Mouse (Mus musculus) intestine, embryonic 15.5 days (tissue): ENCODE measurements at regions not wholly inside any gene's neighbourhood (a gene's known extent, or its start where the extent isn't known, plus 50 kb on each side); places are given as distances from the start of the nearest gene placed in this dataset.
A peak's percentile ranks its signal among the peaks of the same experiment; 100 is the strongest.
"Not testable (repeated sequence)": the region's sequence is repeated elsewhere in the genome, so short reads cannot be mapped to it uniquely, and the experiment has no call there.

ENCODE experiments used
- ATAC-seq: fragments of 200-750 bp; cut with Nextera tagmentation; 2 replicates; pipeline ENCODE4 v1.8.0; 2017; ENCODE audit warnings: moderate TSS enrichment, moderate library complexity
- H3K27ac ChIP-seq: fragments of 300-500 bp; sonication (generic); 2 replicates; pipeline ENCODE4 v1.5.1; 2015; ENCODE audit warnings: mild to moderate bottlenecking, inconsistent platforms
- H3K27me3 ChIP-seq: fragments of 300-500 bp; sonication (generic); replicated peaks from 2 replicates; pipeline ENCODE4 v1.6.1; 2015; ENCODE audit warnings: inconsistent platforms
- H3K36me3 ChIP-seq: fragments of 300-500 bp; sonication (generic); 2 replicates; pipeline ENCODE4 v1.6.1; 2015; ENCODE audit warnings: inconsistent platforms
- H3K4me1 ChIP-seq: fragments of 300-500 bp; sonication (generic); replicated peaks from 2 replicates; pipeline ENCODE4 v1.6.1; 2015; ENCODE audit warnings: inconsistent platforms
- H3K4me2 ChIP-seq: fragments of 300-500 bp; sonication (generic); replicated peaks from 2 replicates; pipeline ENCODE4 v1.6.1; 2015; ENCODE audit warnings: mild to moderate bottlenecking, inconsistent platforms
- H3K4me3 ChIP-seq: fragments of 300-500 bp; sonication (generic); replicated peaks from 2 replicates; pipeline ENCODE4 v1.5.1; 2015; ENCODE audit warnings: inconsistent platforms
- H3K9ac ChIP-seq: fragments of 300-500 bp; sonication (generic); 2 replicates; pipeline ENCODE4 v1.6.1; 2015; ENCODE audit warnings: inconsistent platforms
- H3K9me3 ChIP-seq: fragments of 300-500 bp; sonication (generic); 2 replicates; pipeline ENCODE4 v1.6.1; 2016; ENCODE audit warnings: inconsistent platforms
- WGBS: fragments of 180-500 bp; shearing (Covaris S2); methylation state at CpG from one replicate; pipeline ENCODE4 v1.1.7; 2015; 5-methylcytosine and 5-hydroxymethylcytosine counted together

DNA sequence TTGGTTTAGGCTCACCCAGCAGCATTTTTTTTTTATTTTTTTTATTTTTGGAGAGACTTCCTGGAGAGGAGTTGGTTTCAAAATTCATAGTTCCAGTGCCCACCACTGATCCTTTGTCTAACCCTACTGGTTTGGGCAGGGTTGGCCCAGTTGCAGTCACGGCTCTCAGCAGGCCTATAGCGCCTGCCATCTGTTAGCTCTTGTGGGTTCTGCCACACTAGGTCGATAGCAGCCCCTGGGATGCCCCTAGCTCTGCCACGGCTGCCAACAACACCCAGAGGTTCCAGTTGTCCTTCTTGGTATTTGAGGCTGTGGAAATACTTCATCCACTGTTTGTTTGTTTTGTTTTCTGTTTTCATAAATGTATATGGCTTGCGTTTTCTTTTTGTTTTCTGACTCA is 357.9 kb downstream of the Fut8 start:
- no peaks in the 10 kb centered on the region for H3K27me3 ChIP-seq
- no peak overlapping the region for H3K27ac ChIP-seq
- H3K9ac ChIP-seq = no peak overlapping the region
- 91% methylated on average over 5 of the region's 5 CpGs for WGBS
- no peaks in the 10 kb centered on the region for H3K36me3 ChIP-seq
- H3K4me1 ChIP-seq = peaks cover 8% of the 10 kb centered on the region; the same call in 1 of the 2 replicates
- no peaks in the 10 kb centered on the region for H3K9me3 ChIP-seq
- ATAC-seq = no peak
- no peak overlapping the region for H3K4me3 ChIP-seq
- H3K4me2 ChIP-seq = no peak overlapping the region

- H3K4me3 ChIP-seq = no peak overlapping the region
- H3K9ac ChIP-seq = no peak overlapping the region
- H3K4me1 ChIP-seq = peaks cover 8% of the 10 kb centered on the region; the same call in 1 of the 2 replicates
- WGBS = 62% methylated on average over 3 of the region's 3 CpGs
- H3K27ac ChIP-seq = no peak overlapping the region
- no peaks in the 10 kb centered on the region for H3K27me3 ChIP-seq
- no peaks in the 10 kb centered on the region for H3K36me3 ChIP-seq
- H3K9me3 ChIP-seq = no peaks in the 10 kb centered on the region
- no peak overlapping the region for H3K4me2 ChIP-seq
- no peak for ATAC-seq
Measured at GRCm38 (mm10) chr12:77596676-77597075, 358.8 kb downstream of the Fut8 start.

DNA sequence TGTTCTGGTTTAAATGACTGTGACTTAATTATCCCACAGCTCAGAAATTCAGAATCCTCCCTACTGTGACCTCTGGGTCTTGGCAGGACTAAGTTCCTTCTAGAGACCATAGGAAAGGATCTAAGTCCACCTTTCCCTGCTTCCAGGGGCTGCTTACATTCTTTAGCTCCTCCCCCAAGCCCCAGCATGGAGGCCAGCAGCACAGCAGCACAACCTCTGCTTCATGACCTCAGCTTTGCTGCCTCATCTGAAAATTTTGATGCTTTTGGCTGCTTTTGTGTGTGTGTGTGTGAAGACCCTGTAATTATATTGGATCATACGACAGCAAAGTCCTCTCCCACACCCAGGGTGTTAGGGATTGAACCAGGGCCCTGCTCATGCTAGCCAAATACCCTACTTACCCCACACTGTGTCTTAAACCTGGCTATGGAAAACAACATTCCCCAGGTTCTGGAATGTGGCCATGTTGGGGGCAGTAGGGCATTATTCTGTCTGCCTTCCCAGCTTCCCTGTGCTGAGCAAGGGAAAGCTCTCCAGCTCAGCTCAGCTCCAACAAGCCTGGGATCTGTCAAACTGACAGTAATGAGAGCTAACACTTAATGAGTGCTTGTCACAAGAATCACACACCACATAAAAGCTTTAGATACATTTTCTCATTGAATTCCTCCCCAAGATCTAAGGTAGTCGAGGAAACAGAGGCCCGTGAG is 359.9 kb downstream of the Fut8 start:
- Histone ChIP-seq H3K4me1 (peaks cover 8% of the 10 kb centered on the region; the same call in 1 of the 2 replicates), H3K9me3 (no peaks in the 10 kb centered on the region), H3K4me2 (no peak overlapping the region), H3K27ac (no peak overlapping the region), H3K9ac (no peak overlapping the region), H3K27me3 (no peaks in the 10 kb centered on the region), H3K36me3 (no peaks in the 10 kb centered on the region), H3K4me3 (no peak overlapping the region)
- peak; percentile 75 for ATAC-seq
- WGBS = 33% methylated on average over 3 of the region's 3 CpGs

DNA sequence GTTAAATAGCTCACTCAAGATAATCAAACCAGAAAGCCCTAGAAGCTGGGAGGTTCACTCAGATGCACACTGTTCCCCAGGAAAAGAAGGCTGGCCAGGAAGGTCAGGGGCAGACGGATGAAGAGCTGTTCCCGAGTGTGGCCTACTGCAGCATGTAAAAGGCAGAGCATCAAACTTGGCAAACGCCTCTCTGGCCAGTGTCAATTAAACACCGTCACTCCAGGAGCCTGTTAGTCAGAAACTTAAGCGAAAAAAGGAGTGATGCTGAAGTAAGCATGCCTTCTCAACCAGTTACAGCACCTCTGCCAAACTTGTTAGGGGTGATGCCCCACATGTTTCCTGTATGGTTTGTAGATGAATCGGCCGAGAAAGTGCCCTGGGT is 360.4 kb downstream of the Fut8 start:
- Histone ChIP-seq H3K27ac (no peak overlapping the region), H3K27me3 (no peaks in the 10 kb centered on the region), H3K9me3 (no peaks in the 10 kb centered on the region), H3K9ac (no peak overlapping the region), H3K4me1 (peaks cover 8% of the 10 kb centered on the region; the same call in 1 of the 2 replicates), H3K4me3 (no peak overlapping the region), H3K4me2 (no peak overlapping the region), H3K36me3 (no peaks in the 10 kb centered on the region)
- WGBS = 39% methylated on average over 7 of the region's 7 CpGs
- peak; percentile 49 for ATAC-seq

DNA sequence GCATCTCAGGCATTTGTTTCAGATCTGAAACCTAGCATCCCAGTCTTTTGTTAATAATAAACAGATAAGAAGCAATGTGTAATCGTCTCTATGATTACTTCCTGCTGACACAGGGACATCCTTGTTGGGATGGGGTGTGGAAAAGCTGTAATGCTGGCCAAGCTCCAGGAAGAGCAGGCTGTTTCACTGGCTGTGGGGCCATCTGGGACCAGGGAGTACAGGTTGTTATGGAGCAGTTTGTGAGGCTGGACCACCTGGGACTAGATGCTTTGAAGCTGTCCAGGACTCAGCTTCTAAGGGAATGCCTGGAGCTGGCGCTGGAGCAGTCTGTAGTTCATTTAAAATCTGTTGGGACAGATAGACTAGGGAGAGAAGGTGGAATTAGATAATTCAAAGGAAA is 361.5 kb downstream of the Fut8 start:
- no peak for ATAC-seq
- no peak overlapping the region for H3K27ac ChIP-seq
- no peaks in the 10 kb centered on the region for H3K9me3 ChIP-seq
- no peaks in the 10 kb centered on the region for H3K27me3 ChIP-seq
- H3K36me3 ChIP-seq = no peaks in the 10 kb centered on the region
- H3K4me1 ChIP-seq = peaks cover 8% of the 10 kb centered on the region; the same call in 1 of the 2 replicates
- no peak overlapping the region for H3K9ac ChIP-seq
- H3K4me3 ChIP-seq = no peak overlapping the region
- 35% methylated on average over 2 of the region's 2 CpGs for WGBS
- no peak overlapping the region for H3K4me2 ChIP-seq

DNA sequence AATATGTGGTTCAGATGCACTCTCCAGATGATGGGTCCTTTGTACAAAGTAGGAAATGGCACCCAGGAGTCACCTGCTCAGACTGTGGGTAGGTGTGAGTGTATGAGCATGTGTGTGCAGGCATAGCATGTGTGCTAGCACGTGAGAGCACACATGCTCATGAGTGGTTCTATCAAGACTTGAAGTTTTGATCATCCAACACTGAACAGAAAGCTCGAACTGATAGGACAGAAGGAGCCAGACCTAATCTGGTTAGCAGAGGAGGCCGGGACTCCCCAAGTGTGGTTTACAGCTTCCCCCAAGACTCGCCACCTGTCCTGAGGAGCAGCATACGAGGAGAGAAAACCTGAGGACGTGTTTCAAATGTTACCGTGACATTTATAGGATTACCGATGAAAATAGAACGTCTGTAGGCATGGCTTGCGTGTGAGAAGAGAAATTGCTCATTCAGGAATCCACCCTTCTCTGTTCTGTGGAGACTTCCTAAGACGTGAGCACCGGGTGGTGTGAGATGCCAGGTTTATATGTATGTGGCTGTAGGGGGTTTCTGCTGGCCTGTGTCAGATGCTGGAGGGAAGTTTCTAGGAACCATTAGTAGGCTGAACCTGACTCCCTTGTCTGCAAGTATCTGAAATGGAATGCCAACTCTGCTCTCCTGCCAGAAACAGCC is 366.0 kb downstream of the Fut8 start:
- 83% methylated on average over 12 of the region's 12 CpGs for WGBS
- no peaks in the 10 kb centered on the region for H3K9me3 ChIP-seq
- H3K4me1 ChIP-seq = 0 out of 2 replicates have a peak, but pooled peaks cover 4% of the 10 kb centered on the region
- H3K4me3 ChIP-seq = no peak overlapping the region
- no peak overlapping the region for H3K27ac ChIP-seq
- no peak overlapping the region for H3K4me2 ChIP-seq
- ATAC-seq = no peak
- H3K36me3 ChIP-seq = no peaks in the 10 kb centered on the region
- no peaks in the 10 kb centered on the region for H3K27me3 ChIP-seq
- H3K9ac ChIP-seq = no peak overlapping the region

- Histone ChIP-seq H3K36me3 (no peaks in the 10 kb centered on the region), H3K9me3 (no peaks in the 10 kb centered on the region), H3K4me2 (no peak overlapping the region), H3K4me3 (no peak overlapping the region), H3K4me1 (no peaks in the 10 kb centered on the region), H3K27me3 (no peaks in the 10 kb centered on the region), H3K27ac (no peak overlapping the region), H3K9ac (no peak overlapping the region)
- no peak for ATAC-seq
- 93% methylated on average over 3 of the region's 3 CpGs for WGBS
Measured at GRCm38 (mm10) chr12:77617552-77617951, 379.6 kb downstream of the Fut8 start.

GRCm38 (mm10) chr12:77622243-77622642 is 384.3 kb downstream of the Fut8 start:
- no peak overlapping the region for H3K4me3 ChIP-seq

GRCm38 (mm10) chr12:77624323-77624722 is 386.4 kb downstream of the Fut8 start:
- 90% methylated on average over 14 of the region's 14 CpGs for WGBS
- H3K9me3 ChIP-seq, H3K27me3 ChIP-seq, H3K4me2 ChIP-seq, H3K4me1 ChIP-seq, ATAC-seq, H3K4me3 ChIP-seq, H3K36me3 ChIP-seq, H3K9ac ChIP-seq, H3K27ac ChIP-seq: not testable (repeated sequence)

More at GRCm38 (mm10) chr12:77622243-77622642, 384.3 kb downstream of the Fut8 start:
- H3K36me3 ChIP-seq = no peaks in the 10 kb centered on the region
- no peak overlapping the region for H3K27ac ChIP-seq
- H3K4me2 ChIP-seq = no peak overlapping the region
- H3K9me3 ChIP-seq = no peaks in the 10 kb centered on the region
- H3K27me3 ChIP-seq = no peaks in the 10 kb centered on the region
- no peak for ATAC-seq
- H3K4me1 ChIP-seq = no peaks in the 10 kb centered on the region
- no peak overlapping the region for H3K9ac ChIP-seq

GRCm38 (mm10) chr12:77628358-77628850 is 390.5 kb downstream of the Fut8 start:
- H3K27ac ChIP-seq = no peak overlapping the region
- ATAC-seq = no peak
- H3K36me3 ChIP-seq = no peaks in the 10 kb centered on the region
- no peaks in the 10 kb centered on the region for H3K27me3 ChIP-seq
- no peaks in the 10 kb centered on the region for H3K9me3 ChIP-seq
- no peak overlapping the region for H3K4me3 ChIP-seq
- no peaks in the 10 kb centered on the region for H3K4me1 ChIP-seq
- H3K4me2 ChIP-seq = no peak overlapping the region
- no peak overlapping the region for H3K9ac ChIP-seq

GRCm38 (mm10) chr12:77633981-77634650 is 396.2 kb downstream of the Fut8 start:
- H3K4me3 ChIP-seq = no peak overlapping the region
- H3K9ac ChIP-seq = no peak overlapping the region
- H3K27ac ChIP-seq = no peak overlapping the region
- no peak for ATAC-seq
- H3K36me3 ChIP-seq = no peaks in the 10 kb centered on the region
- WGBS = 37% methylated on average over 10 of the region's 10 CpGs
- H3K4me2 ChIP-seq = no peak overlapping the region
- no peaks in the 10 kb centered on the region for H3K27me3 ChIP-seq
- H3K9me3 ChIP-seq = no peaks in the 10 kb centered on the region
- H3K4me1 ChIP-seq = no peaks in the 10 kb centered on the region; the same call in 1 of the 2 replicates

DNA sequence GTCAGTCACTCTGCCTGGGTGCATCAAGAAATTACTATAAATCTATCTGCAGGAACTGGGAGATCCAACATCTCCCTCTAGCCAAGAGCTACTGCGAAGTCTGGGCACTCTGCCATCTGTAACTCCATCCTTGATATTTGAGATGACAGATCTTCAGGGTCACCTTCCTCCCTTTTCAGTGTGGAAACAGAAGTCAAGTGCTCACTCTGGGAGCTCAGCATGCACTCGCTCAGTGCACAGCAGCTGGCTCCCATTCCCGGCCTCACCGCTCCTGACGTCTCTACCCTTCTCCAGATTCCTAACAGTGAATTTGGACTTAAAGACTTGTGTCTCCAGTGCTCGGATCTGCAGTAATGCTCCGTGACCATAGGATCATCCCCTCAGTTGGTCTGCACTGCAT is 400.3 kb downstream of the Fut8 start:
- Histone ChIP-seq H3K9me3 (no peaks in the 10 kb centered on the region), H3K9ac (no peak overlapping the region), H3K4me3 (no peak overlapping the region), H3K27me3 (no peaks in the 10 kb centered on the region), H3K4me1 (no peaks in the 10 kb centered on the region; the same call in 1 of the 2 replicates), H3K4me2 (no peak overlapping the region), H3K36me3 (no peaks in the 10 kb centered on the region), H3K27ac (no peak overlapping the region)
- 50% methylated on average over 7 of the region's 7 CpGs for WGBS
- ATAC-seq = no peak
